Mouse (Mus musculus) CH12.LX (cell line): ENCODE data around the gene Gm9964. TPM values are rescaled to one million over a fixed set of nuclear protein-coding genes. Genes with fewer than 3 reads are reported as not detected.
A peak's percentile ranks its signal among the peaks of the same experiment; 100 is the strongest.

ENCODE experiments used
- DNase-seq: peaks from one replicate; pipeline ENCODE4 v3.0.0-alpha.2; 2013; ENCODE audit errors: extremely low read depth
- H3K27ac ChIP-seq: 2 replicates; pipeline ENCODE4 v1.5.1; 2012; ENCODE audit warnings: low read depth, mild to moderate bottlenecking, control low read depth, moderate library complexity; ENCODE audit not compliant: insufficient read depth
- H3K27me3 ChIP-seq: replicated peaks from 2 replicates; pipeline ENCODE3; 2012; ENCODE audit warnings: inconsistent platforms
- H3K36me3 ChIP-seq, 2 experiments: replicated peaks in 1 of 2; 2 replicates each; pipeline versions ENCODE3 to v1.6.1; 2012; ENCODE audit warnings: inconsistent platforms in 1 of 2, low read length in 1 of 2, mild to moderate bottlenecking in 1 of 2, mixed read lengths in 1 of 2, moderate library complexity in 1 of 2; ENCODE audit not compliant: control insufficient read depth in 1 of 2, insufficient read depth in 1 of 2
- H3K4me1 ChIP-seq, 2 experiments: 2 replicates each; pipeline ENCODE4 v1.6.1; 2012; ENCODE audit warnings: inconsistent platforms in 1 of 2, moderate library complexity in 1 of 2; ENCODE audit not compliant: insufficient read depth in 2 of 2, control insufficient read depth in 1 of 2
- H3K4me2 ChIP-seq: 2 replicates; pipeline ENCODE4 v1.6.1; 2012; ENCODE audit warnings: low read depth, mild to moderate bottlenecking, control low read depth; ENCODE audit not compliant: poor library complexity, insufficient read depth, severe bottlenecking
- H3K4me3 ChIP-seq, 3 experiments: fragments of 150-350 bp in 1 of 3; sonication (generic) in 1 of 3; replicated peaks in 1 of 3; 2 replicates each; pipeline versions ENCODE3 to v1.5.1; 2011 to 2012; ENCODE audit warnings: low read depth in 2 of 3, low read length in 2 of 3, mild to moderate bottlenecking in 2 of 3, moderate library complexity in 2 of 3, control low read depth in 1 of 3, improper control_type of control experiment in 1 of 3, inconsistent platforms in 1 of 3, mixed read lengths in 1 of 3; ENCODE audit not compliant: poor library complexity in 1 of 3
- H3K79me2 ChIP-seq: replicated peaks from 2 replicates; pipeline ENCODE4 v1.6.1; 2012; ENCODE audit warnings: mild to moderate bottlenecking, moderate library complexity; ENCODE audit not compliant: control insufficient read depth, poor library complexity, insufficient read depth, severe bottlenecking; ENCODE audit errors: extremely low read depth
- H3K9ac ChIP-seq: 2 replicates; pipeline ENCODE4 v1.6.1; 2012; ENCODE audit warnings: low read depth, mild to moderate bottlenecking, control low read depth, moderate library complexity; ENCODE audit not compliant: insufficient read depth
- H3K9me3 ChIP-seq: replicated peaks from 2 replicates; pipeline ENCODE3; 2012; ENCODE audit warnings: low read length, inconsistent platforms, mixed read lengths
- BHLHE40 ChIP-seq: IDR thresholded peaks from 2 replicates; pipeline ENCODE4 v1.6.1; 2011; ENCODE audit warnings: mild to moderate bottlenecking, low read depth, low read length, improper control_type of control experiment
- CHD1 ChIP-seq: IDR thresholded peaks from 2 replicates; pipeline ENCODE4 v1.6.1; 2012; ENCODE audit warnings: low read depth, low read length, improper control_type of control experiment, inconsistent platforms
- CTCF ChIP-seq, 2 experiments: IDR thresholded peaks in 1 of 2; conservative IDR thresholded peaks in 1 of 2; 2 replicates each; pipeline ENCODE4 v1.5.1; 2011 to 2012; ENCODE audit warnings: low read depth in 2 of 2, low read length in 2 of 2, improper control_type of control experiment in 1 of 2, inconsistent platforms in 1 of 2, mild to moderate bottlenecking in 1 of 2, moderate library complexity in 1 of 2
- EP300 ChIP-seq: IDR thresholded peaks from 2 replicates; pipeline ENCODE4 v1.6.1; 2011; ENCODE audit warnings: low read length, improper control_type of control experiment
- JUN ChIP-seq: IDR thresholded peaks from 2 replicates; pipeline ENCODE4 v1.6.1; 2011; ENCODE audit warnings: low read depth, mild to moderate bottlenecking, low read length, improper control_type of control experiment, moderate library complexity; ENCODE audit not compliant: insufficient read depth
- JUND ChIP-seq: conservative IDR thresholded peaks from 2 replicates; pipeline ENCODE4 v1.6.1; 2011; ENCODE audit warnings: low read depth, low read length, improper control_type of control experiment
- MAFK ChIP-seq: IDR thresholded peaks from 2 replicates; pipeline ENCODE4 v1.6.1; 2011; ENCODE audit warnings: low read length, improper control_type of control experiment; ENCODE audit not compliant: insufficient replicate concordance
- MXI1 ChIP-seq: IDR thresholded peaks from 2 replicates; pipeline ENCODE4 v1.6.1; 2011; ENCODE audit warnings: mild to moderate bottlenecking, low read depth, low read length, improper control_type of control experiment
- NELFE ChIP-seq: IDR thresholded peaks from 2 replicates; pipeline ENCODE4 v1.6.1; 2011; ENCODE audit warnings: low read depth, low read length, improper control_type of control experiment
- PAX5 ChIP-seq: IDR thresholded peaks from 2 replicates; pipeline ENCODE4 v1.6.1; 2012; ENCODE audit warnings: low read length, inconsistent platforms, mixed read lengths
- RAD21 ChIP-seq: IDR thresholded peaks from 2 replicates; pipeline ENCODE4 v1.6.1; 2011; ENCODE audit warnings: low read depth, mild to moderate bottlenecking, low read length, improper control_type of control experiment, moderate library complexity
- SIN3A ChIP-seq: IDR thresholded peaks from 2 replicates; pipeline ENCODE4 v1.6.1; 2012; ENCODE audit warnings: low read length, improper control_type of control experiment, inconsistent platforms
- SMC3 ChIP-seq: IDR thresholded peaks from 2 replicates; pipeline ENCODE4 v1.6.1; 2011; ENCODE audit warnings: low read depth, low read length, improper control_type of control experiment
- TBP ChIP-seq: conservative IDR thresholded peaks from 2 replicates; pipeline ENCODE4 v1.6.1; 2011; ENCODE audit warnings: low read depth, low read length, improper control_type of control experiment
- TCF12 ChIP-seq: IDR thresholded peaks from 2 replicates; pipeline ENCODE4 v1.6.1; 2014; ENCODE audit warnings: low read depth, mild to moderate bottlenecking, inconsistent platforms, low read length, improper control_type of control experiment
- ZC3H11A ChIP-seq: IDR thresholded peaks from 2 replicates; pipeline ENCODE4 v1.6.1; 2012; ENCODE audit warnings: low read depth, mild to moderate bottlenecking, inconsistent platforms, low read length, improper control_type of control experiment
- ZMIZ1 ChIP-seq: IDR thresholded peaks from 2 replicates; pipeline ENCODE4 v1.6.1; 2012; ENCODE audit warnings: low read depth, mild to moderate bottlenecking, inconsistent platforms, low read length, improper control_type of control experiment
- dilution Hi-C: fragments of 300-500 bp; cut with MboI; formaldehyde crosslinking; loops from 2 replicates; pipeline ENCODE4 v1.14.3; 2020; ENCODE audit warnings: low sequenced_read_pairs; ENCODE audit not compliant: extremely low pct_unique_long_range_greater_than_20kb, extremely low pct_ligation_motif_present
- in situ Hi-C: fragments of 300-500 bp; cut with MboI; formaldehyde crosslinking; loops from 3 replicates; pipeline ENCODE4 v1.14.3; 2019; ENCODE audit warnings: low sequenced_read_pairs, low pct_ligation_motif_present, low pct_unique_long_range_greater_than_20kb, mixed read lengths
- polyA plus RNA-seq: library from polyadenylated mRNA; unstranded; fragments of >175 nt; gene quantifications from 2 replicates; pipeline ENCODE4 v1.2.1, GENCODE M21; 2012; ENCODE audit warnings: low read depth; ENCODE audit not compliant: insufficient read length
- total RNA-seq, 2 experiments: library from RNA; depleted of rRNA; stranded (reverse); fragments of 300-350 nt in 1 of 2; fragments of >200 nt in 1 of 2; gene quantifications; 2 replicates each; pipeline ENCODE4 v1.2.3; 2012 to 2014

Gm9964 gene
- total and polyA plus RNA-seq, 3 experiments = not detected

DNA sequence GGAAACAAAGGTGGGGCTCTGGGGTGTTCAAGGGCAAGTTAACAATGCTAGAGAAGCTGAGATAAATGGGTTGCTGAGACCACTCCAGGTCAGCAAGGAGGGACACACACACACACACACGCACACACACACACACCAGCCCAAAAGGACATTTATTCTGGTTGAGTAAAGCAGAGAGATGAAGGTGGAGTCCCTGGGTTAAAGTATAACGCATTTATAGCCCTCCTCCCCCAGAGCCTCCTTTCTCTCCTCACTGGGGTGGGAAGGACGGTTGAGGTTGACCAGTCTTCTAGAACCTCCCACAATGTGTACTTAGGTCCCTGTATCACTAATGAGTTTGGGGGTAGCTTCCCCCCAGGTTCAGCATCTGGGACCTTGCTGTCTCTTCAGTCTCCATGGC, 4.6 kb downstream of the Gm9964 start:
- no peak overlapping the region for H3K9ac ChIP-seq

DNA sequence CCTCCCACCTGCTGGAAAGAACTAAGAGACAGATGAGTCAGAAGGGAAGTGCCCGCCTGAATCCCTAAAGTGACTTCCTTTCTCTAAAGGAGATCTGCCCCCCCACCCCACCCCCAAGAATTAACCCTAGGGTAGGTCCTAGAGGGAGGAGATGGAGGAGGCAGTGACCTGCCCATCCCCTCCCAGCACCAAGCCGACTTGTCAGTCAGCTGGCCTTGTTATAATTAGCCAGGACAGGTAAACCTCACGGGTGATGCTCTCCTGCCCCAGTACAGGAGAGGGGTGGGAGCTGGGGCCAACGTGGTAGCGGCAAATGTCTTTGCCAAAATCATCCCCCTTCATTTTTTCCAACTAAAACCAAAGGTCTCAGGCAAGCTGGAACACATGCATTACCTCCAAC, 5.1 kb downstream of the Gm9964 start:
- Histone ChIP-seq H3K4me3 (no peak overlapping the region), H3K4me2 (no peak overlapping the region), H3K9ac (no peak overlapping the region), H3K27me3 (no peaks in the 10 kb centered on the region), H3K4me1 (peaks cover 14 to 50% of the 10 kb centered on the region in 2 experiments; a peak in 3 of 4 replicates), H3K36me3 (no peaks in the 10 kb centered on the region), H3K79me2 (no peaks in the 10 kb centered on the region), H3K27ac (no peak overlapping the region), H3K9me3 (peaks cover 2% of the 10 kb centered on the region)
- no peak for DNase-seq
- TF ChIP-seq PAX5 = no peak
- peak; percentile 44; the same call in 1 of the 2 replicates for TF ChIP-seq EP300
- in situ Hi-C loops = loop anchor here (5.0 kb wide), 3 partner anchors 34 to 329 kb away; no protein-coding TSS in a partner anchor
- dilution Hi-C loops = no loop called here

More for the DNA sequence above, 4.6 kb downstream of the Gm9964 start:
- H3K27me3 ChIP-seq = no peaks in the 10 kb centered on the region
- in situ Hi-C loops (loop anchor here (5.0 kb wide), 3 partner anchors 35 to 330 kb away; no protein-coding TSS in a partner anchor), dilution Hi-C loops (no loop called here)
- DNase-seq = no peak
- no peak overlapping the region for H3K27ac ChIP-seq
- no peak overlapping the region for H3K4me3 ChIP-seq
- no peak overlapping the region for H3K4me2 ChIP-seq
- no peaks in the 10 kb centered on the region for H3K36me3 ChIP-seq
- H3K4me1 ChIP-seq = peaks cover 14 to 47% of the 10 kb centered on the region in 2 experiments; a peak in 3 of 4 replicates
- no peaks in the 10 kb centered on the region for H3K79me2 ChIP-seq
- H3K9me3 ChIP-seq = peaks cover 2% of the 10 kb centered on the region
- TF ChIP-seq ZC3H11A = no peak
- TF ChIP-seq MAFK = no peak
- no peak for TF ChIP-seq CHD1
- no peak for TF ChIP-seq BHLHE40
- no peak for TF ChIP-seq TCF12
- no peak for TF ChIP-seq SMC3
- no peak for TF ChIP-seq ZMIZ1
- no peak for TF ChIP-seq NELFE
- TF ChIP-seq TBP = no peak
- no peak for TF ChIP-seq JUN
- TF ChIP-seq SIN3A = no peak
- TF ChIP-seq RAD21 = no peak
- no peak for TF ChIP-seq MXI1
- no peak for TF ChIP-seq CTCF (conservative IDR thresholded peaks at IDR 0.05 in 1 of 2, IDR thresholded peaks at IDR 0.05 in 1 of 2; ENCODE audit: low read depth in 2 of 2, low read length in 2 of 2)
- no peak for TF ChIP-seq JUND
